Mouse (Mus musculus): ENCODE data around the gene Gpc5.

- no peak for TF ChIP-seq IRF4 (IDR thresholded peaks at IDR 0.05; ENCODE audit: low read depth, low read length)
- TF ChIP-seq CTCF (conservative IDR thresholded peaks at IDR 0.05 in 1 of 2, IDR thresholded peaks at IDR 0.05 in 1 of 2; ENCODE audit: low read depth in 2 of 2, low read length in 2 of 2) = no peak
- no peak for TF ChIP-seq ELF1 (IDR thresholded peaks at IDR 0.05; ENCODE audit: low read depth, low read length)
- TF ChIP-seq MAFK (IDR thresholded peaks at IDR 0.05; ENCODE audit: insufficient replicate concordance, low read length) = no peak
- no peak for TF ChIP-seq MXI1 (IDR thresholded peaks at IDR 0.05; ENCODE audit: low read depth, low read length)
These were observed 1244.2 kb downstream of the Gpc5 start for GRCm38 (mm10) chr14:116336182-116336581.

Measured in CH12.LX (cell line).